Mouse (Mus musculus): ENCODE data around the gene Hcn1. TPM values are rescaled to one million over a fixed set of nuclear protein-coding genes. Genes with fewer than 3 reads are reported as not detected.
A peak's percentile ranks its signal among the peaks of the same experiment; 100 is the strongest.

The Hcn1 gene
- polyA plus RNA-seq, 2 experiments: 0.06 to 0.21 TPM

DNA sequence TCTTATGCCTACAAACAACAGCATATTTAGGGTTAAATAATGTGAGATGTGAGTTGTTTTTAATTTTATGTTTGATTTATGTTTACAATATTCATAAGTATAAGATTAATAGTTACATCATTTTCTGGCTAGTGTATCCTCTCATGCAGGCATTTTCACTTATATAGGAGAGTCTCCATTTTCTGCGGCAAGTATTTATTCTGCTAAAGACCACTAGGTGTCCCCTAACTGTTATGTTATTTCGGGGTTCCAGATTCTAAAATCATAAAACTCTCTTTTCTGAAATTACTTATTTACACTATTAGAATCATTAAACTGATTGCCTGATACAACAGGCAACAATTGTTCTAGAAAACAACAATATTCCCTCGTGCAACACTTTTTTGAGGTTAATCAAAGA lies 60.5 kb downstream of the Hcn1 start:
- ATAC-seq (ENCODE audit: low FRiP score, low read depth) (no peak), DNase-seq (ENCODE audit: low spot score) (peak; percentile 16)
- no peak for TF ChIP-seq POLR2A (IDR thresholded peaks at IDR 0.05; ENCODE audit: borderline replicate concordance, extremely low read depth, insufficient read depth, insufficient read length)
- Histone ChIP-seq H3K9ac (ENCODE audit: low read depth, low read length, severe bottlenecking) (no peak overlapping the region), H3K4me2 (replicated peaks; ENCODE audit: low read depth, low read length, severe bottlenecking) (no peak overlapping the region), H3K27me3 (ENCODE audit: control insufficient read depth, insufficient read depth, low read length) (no peaks in the 10 kb centered on the region), H3K4me1 (ENCODE audit: control insufficient read depth, insufficient read depth, low read length) (no peaks in the 10 kb centered on the region), H3K36me3 (ENCODE audit: control insufficient read depth, insufficient read depth, low read length) (no peaks in the 10 kb centered on the region), H3K9me3 (ENCODE audit: control insufficient read depth, low read length) (no peaks in the 10 kb centered on the region), H3K4me3 (replicated peaks; ENCODE audit: low read length) (no peak overlapping the region), H3K27ac (replicated peaks; ENCODE audit: low read depth, low read length) (no peak overlapping the region)
- 65% methylated on average over 3 of the region's 3 CpGs for whole genome bisulfite sequencing

DNA sequence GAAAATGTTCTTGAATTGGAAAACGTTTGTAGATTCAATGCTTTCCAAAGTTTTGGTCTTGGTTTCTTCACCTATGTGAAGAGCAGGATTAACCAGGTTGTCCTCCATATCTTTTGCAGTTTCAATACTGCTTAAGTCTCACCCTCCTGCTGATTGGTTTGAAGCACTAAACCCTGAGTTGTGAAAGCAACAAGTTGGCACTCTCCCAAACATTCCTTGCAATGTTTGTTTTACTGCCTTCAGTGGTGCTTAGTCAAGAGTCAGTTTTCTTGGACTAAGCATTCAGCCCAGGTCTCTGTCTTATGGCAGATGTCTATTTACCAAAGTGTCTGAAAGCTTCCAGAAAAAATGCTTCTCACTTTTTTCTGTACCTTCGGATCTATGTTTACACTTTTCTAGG lies 67.2 kb downstream of the Hcn1 start:
- 51% methylated on average over 2 of the region's 2 CpGs for WGBS
- Histone ChIP-seq H3K4me3 (replicated peaks; ENCODE audit: low read length) (no peak overlapping the region), H3K4me2 (replicated peaks; ENCODE audit: low read depth, low read length, severe bottlenecking) (no peak overlapping the region), H3K4me1 (ENCODE audit: control insufficient read depth, insufficient read depth, low read length) (no peaks in the 10 kb centered on the region), H3K36me3 (ENCODE audit: control insufficient read depth, insufficient read depth, low read length) (no peaks in the 10 kb centered on the region), H3K27me3 (ENCODE audit: control insufficient read depth, insufficient read depth, low read length) (no peaks in the 10 kb centered on the region), H3K9ac (ENCODE audit: low read depth, low read length, severe bottlenecking) (no peak overlapping the region), H3K9me3 (ENCODE audit: control insufficient read depth, low read length) (no peaks in the 10 kb centered on the region), H3K27ac (replicated peaks; ENCODE audit: low read depth, low read length) (no peak overlapping the region)
- DNase-seq (ENCODE audit: low spot score): peak; percentile 40
- ATAC-seq (ENCODE audit: low FRiP score, low read depth): no peak
- no peak for TF ChIP-seq POLR2A (IDR thresholded peaks at IDR 0.05; ENCODE audit: borderline replicate concordance, extremely low read depth, insufficient read depth, insufficient read length)

DNA sequence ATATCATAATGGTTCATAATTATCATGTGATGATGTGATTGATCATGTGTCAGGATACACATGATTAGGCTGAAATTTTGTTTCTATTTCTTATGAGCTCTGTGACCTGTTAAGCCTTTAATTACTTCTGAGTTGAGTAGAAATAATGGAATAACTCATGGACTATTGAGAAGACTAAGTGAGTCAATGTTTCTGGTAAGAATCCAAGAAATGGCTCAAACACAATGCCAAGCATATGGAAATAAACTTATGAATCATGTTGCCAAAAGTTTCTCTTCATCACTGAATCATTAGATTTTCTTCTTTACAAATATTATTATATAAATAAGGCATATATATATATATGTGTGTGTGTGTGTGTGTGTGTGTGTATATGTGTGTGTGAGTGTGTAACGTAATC lies 69.7 kb downstream of the Hcn1 start:
- no peak overlapping the region for H3K4me3 ChIP-seq (replicated peaks; ENCODE audit: low read length)
- ATAC-seq (ENCODE audit: low FRiP score, low read depth) (no peak), DNase-seq (ENCODE audit: low spot score) (no peak)
- H3K4me2 ChIP-seq (replicated peaks; ENCODE audit: low read depth, low read length, severe bottlenecking): no peak overlapping the region
- no peaks in the 10 kb centered on the region for H3K4me1 ChIP-seq (ENCODE audit: control insufficient read depth, insufficient read depth, low read length)
- TF ChIP-seq POLR2A (IDR thresholded peaks at IDR 0.05; ENCODE audit: borderline replicate concordance, extremely low read depth, insufficient read depth, insufficient read length): no peak
- H3K9ac ChIP-seq (ENCODE audit: low read depth, low read length, severe bottlenecking): no peak overlapping the region
- no peaks in the 10 kb centered on the region for H3K9me3 ChIP-seq (ENCODE audit: control insufficient read depth, low read length)
- WGBS: 80% methylated on average over 1 of the region's 1 CpGs
- H3K36me3 ChIP-seq (ENCODE audit: control insufficient read depth, insufficient read depth, low read length): no peaks in the 10 kb centered on the region
- no peak overlapping the region for H3K27ac ChIP-seq (replicated peaks; ENCODE audit: low read depth, low read length)
- no peaks in the 10 kb centered on the region for H3K27me3 ChIP-seq (ENCODE audit: control insufficient read depth, insufficient read depth, low read length)

DNA sequence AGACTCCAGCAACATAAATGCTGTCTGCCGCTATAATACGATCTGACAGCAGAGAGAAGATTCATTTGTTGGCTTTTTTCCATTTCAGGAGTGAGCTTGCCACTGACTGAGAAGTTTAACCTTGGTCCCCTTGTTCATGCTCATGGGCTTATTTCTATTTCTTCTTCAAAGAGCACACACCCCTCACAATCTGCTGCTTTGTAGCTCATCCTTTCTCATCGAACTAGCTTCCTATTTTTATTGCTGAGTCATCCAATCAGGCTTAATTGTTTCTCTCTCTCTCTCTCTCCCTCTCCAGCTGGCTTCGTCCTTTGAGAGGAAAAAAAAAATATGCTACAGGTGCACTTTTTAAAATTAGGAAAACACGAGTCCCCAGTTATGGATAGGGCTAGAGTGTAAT lies 74.3 kb downstream of the Hcn1 start:
- 80% methylated on average over 5 of the region's 5 CpGs for WGBS
- Histone ChIP-seq H3K27ac (replicated peaks; ENCODE audit: low read depth, low read length) (no peak overlapping the region), H3K4me2 (replicated peaks; ENCODE audit: low read depth, low read length, severe bottlenecking) (no peak overlapping the region), H3K27me3 (ENCODE audit: control insufficient read depth, insufficient read depth, low read length) (no peaks in the 10 kb centered on the region), H3K9me3 (ENCODE audit: control insufficient read depth, low read length) (no peaks in the 10 kb centered on the region), H3K36me3 (ENCODE audit: control insufficient read depth, insufficient read depth, low read length) (no peaks in the 10 kb centered on the region), H3K4me1 (ENCODE audit: control insufficient read depth, insufficient read depth, low read length) (no peaks in the 10 kb centered on the region), H3K9ac (ENCODE audit: low read depth, low read length, severe bottlenecking) (no peak overlapping the region), H3K4me3 (replicated peaks; ENCODE audit: low read length) (no peak overlapping the region)
- TF ChIP-seq POLR2A (IDR thresholded peaks at IDR 0.05; ENCODE audit: borderline replicate concordance, extremely low read depth, insufficient read depth, insufficient read length): no peak
- ATAC-seq (ENCODE audit: low FRiP score, low read depth) (no peak), DNase-seq (ENCODE audit: low spot score) (no peak)

DNA sequence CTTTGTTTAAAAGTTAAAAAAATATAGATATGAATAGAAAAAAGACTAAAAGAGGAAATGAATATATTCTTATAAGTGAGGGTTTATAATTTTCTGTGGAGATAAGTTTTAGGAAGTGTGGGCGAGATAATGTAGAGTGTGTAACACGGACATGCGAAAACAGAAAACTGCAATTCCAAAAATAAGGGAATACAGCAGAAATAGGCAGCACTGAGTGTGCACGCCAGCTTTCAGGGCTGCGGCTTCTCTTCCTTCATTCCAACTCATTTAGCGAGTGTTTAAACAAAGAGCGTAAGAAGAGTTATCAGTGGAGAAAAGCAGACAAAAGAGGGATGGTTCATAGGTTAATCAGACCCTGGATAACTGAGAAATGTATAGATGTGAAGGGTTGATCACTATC lies 85.5 kb downstream of the Hcn1 start:
- no peak for TF ChIP-seq POLR2A (IDR thresholded peaks at IDR 0.05; ENCODE audit: borderline replicate concordance, extremely low read depth, insufficient read depth, insufficient read length)
- DNase-seq (ENCODE audit: low spot score): no peak
- Histone ChIP-seq H3K27ac (replicated peaks; ENCODE audit: low read depth, low read length) (no peak overlapping the region), H3K9ac (ENCODE audit: low read depth, low read length, severe bottlenecking) (no peak overlapping the region), H3K4me1 (ENCODE audit: control insufficient read depth, insufficient read depth, low read length) (no peaks in the 10 kb centered on the region), H3K4me3 (replicated peaks; ENCODE audit: low read length) (no peak overlapping the region), H3K36me3 (ENCODE audit: control insufficient read depth, insufficient read depth, low read length) (no peaks in the 10 kb centered on the region), H3K9me3 (ENCODE audit: control insufficient read depth, low read length) (no peaks in the 10 kb centered on the region), H3K27me3 (ENCODE audit: control insufficient read depth, insufficient read depth, low read length) (no peaks in the 10 kb centered on the region), H3K4me2 (replicated peaks; ENCODE audit: low read depth, low read length, severe bottlenecking) (no peak overlapping the region)
- WGBS: 91% methylated on average over 7 of the region's 7 CpGs
- ATAC-seq (ENCODE audit: low FRiP score, low read depth): no peak

DNA sequence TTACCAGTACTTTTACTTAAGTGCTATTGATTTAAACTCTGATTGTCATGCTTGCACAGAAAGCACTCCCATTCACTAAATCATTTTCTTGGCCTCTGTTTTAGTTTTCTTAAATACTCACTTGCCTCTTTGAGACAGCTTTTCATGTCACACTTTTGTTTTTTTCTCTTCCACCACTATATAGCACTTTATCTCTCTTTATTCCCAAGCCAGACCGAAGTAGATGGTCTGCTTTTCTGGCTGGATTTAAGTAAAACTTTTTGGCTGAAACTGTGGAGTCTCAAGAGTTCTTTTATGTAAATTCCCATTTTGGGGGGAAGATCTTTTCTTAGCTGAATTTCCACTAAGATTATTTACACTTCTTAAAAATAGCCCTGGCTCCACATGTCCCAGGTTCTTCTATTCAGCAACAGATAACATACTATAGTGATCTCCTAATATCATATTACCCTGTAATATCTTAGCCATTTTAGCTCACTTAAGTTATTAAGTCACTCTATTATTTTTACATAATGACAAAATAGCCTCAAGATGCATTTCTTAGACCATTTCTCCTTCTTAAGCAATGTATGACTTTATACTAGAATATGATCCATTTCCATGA lies 92.7 kb downstream of the Hcn1 start:
- Histone ChIP-seq H3K4me3 (replicated peaks; ENCODE audit: low read length) (no peak overlapping the region), H3K4me2 (replicated peaks; ENCODE audit: low read depth, low read length, severe bottlenecking) (no peak overlapping the region), H3K27me3 (ENCODE audit: control insufficient read depth, insufficient read depth, low read length) (no peaks in the 10 kb centered on the region), H3K27ac (replicated peaks; ENCODE audit: low read depth, low read length) (no peak overlapping the region), H3K36me3 (ENCODE audit: control insufficient read depth, insufficient read depth, low read length) (no peaks in the 10 kb centered on the region), H3K9ac (ENCODE audit: low read depth, low read length, severe bottlenecking) (no peak overlapping the region), H3K4me1 (ENCODE audit: control insufficient read depth, insufficient read depth, low read length) (no peaks in the 10 kb centered on the region), H3K9me3 (ENCODE audit: control insufficient read depth, low read length) (no peaks in the 10 kb centered on the region)
- TF ChIP-seq POLR2A (IDR thresholded peaks at IDR 0.05; ENCODE audit: borderline replicate concordance, extremely low read depth, insufficient read depth, insufficient read length): no peak
- no peak for DNase-seq (ENCODE audit: low spot score)
- ATAC-seq (ENCODE audit: low FRiP score, low read depth): no peak
- WGBS: 92% methylated on average over 1 of the region's 1 CpGs

Data from limb, embryonic 14.5 days (tissue).